Mouse (Mus musculus) 416B (cell line): ENCODE results near the gene Fto.

Experiments used
- DNase-seq: peaks from one replicate; pipeline ENCODE4 v3.0.0; 2011; ENCODE audit warnings: low read depth

Gene Fto

DNA sequence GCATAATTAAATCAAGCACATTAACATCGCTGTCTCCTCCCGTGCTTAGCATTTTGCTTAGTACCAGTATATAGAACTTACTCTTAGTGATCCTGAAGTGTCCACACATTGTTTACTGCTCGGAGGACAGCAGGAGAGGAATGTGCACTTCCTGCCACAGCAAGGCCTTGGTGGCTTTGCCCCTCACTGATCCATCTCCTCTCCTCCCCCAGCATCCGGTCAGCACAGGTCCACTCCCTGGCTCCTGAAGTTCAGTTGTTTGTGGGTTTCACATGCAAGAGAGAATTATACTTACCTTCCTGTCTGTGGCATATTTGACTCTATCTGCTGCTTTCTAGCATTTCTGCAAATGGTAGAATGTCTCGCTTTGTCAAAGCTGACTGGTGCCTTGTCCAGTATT is 44.7 kb downstream of the Fto start:
- DNase-seq: peak; percentile 54

GRCm38 (mm10) chr8:91359511-91359910 is 46.2 kb downstream of the Fto start:
- DNase-seq: no peak

- DNase-seq: peak; percentile 71
Observed at GRCm38 (mm10) chr8:91360644-91361357, 47.5 kb downstream of the Fto start.

DNA sequence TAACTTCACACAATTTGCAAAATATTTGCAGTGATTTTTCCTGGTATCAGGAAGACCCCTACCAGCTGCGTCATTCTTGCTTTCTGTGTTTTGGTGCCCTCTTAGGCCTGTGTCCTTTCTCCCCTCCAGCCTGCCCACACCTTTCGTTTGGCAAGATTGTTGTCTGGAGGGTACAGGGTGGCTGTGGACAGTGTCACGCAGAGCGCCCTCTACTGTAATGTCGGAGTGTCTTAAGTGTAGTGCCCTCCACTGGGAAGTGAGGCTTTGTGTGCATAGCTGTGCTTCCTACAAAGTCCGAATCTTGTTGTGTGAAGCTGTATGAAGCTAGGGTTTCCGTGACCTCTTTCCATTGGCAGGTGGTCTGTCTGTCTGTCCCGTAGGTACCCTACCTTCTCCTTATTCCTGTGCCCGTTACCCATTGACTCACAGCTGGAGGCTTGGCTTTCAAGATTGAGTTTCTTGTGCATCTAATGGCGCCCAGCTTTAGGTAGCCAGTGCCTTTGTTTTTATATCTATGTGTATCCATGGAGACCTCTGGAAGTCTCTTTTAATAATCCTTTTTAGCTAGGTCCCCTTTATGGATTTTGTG is 50.0 kb downstream of the Fto start:
- DNase-seq: no peak

GRCm38 (mm10) chr8:91364216-91364615 is 50.9 kb downstream of the Fto start:
- no peak for DNase-seq

GRCm38 (mm10) chr8:91365804-91366203 is 52.5 kb downstream of the Fto start:
- no peak for DNase-seq

GRCm38 (mm10) chr8:91370899-91371298 is 57.6 kb downstream of the Fto start:
- DNase-seq: no peak

- no peak for DNase-seq
Observed at GRCm38 (mm10) chr8:91371995-91372394, 58.7 kb downstream of the Fto start.

DNA sequence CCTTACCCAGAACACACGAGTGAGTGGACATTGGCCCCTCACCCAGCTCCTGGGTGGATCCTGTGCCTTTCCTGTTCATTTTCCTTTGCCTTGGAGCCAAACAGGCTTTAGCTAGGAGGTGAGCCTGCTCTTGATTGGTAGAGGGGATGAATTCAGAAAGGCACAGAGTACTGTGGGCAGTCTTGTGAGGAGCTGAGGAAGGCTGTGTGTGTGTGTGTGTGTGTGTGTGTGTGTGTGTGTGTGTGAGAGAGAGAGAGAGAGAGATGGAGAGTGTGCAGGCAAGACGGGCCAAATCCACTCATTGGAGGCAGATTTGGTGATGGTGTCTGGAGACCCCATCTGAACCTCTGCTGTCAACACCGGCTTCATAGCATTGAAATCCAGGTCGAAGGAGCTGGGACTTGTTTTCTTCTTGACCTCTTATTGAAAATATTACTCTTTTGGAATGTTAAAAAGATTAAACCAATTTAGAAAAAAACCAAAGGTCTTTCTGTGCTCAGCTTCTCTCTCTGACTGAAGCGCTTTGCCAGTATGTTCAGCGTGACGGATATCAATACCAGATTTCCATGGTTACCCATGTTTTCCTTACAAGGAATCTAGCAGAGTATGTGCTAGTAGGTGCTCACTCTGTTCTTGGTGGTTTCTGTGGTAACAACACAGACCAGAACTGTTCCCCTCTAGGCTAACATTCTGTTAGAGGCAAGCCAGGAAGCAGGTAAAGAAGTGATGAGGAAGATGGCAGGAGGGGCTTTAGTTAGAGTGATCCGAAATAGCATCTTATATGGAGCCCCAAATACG is 59.7 kb downstream of the Fto start:
- no peak for DNase-seq

DNA sequence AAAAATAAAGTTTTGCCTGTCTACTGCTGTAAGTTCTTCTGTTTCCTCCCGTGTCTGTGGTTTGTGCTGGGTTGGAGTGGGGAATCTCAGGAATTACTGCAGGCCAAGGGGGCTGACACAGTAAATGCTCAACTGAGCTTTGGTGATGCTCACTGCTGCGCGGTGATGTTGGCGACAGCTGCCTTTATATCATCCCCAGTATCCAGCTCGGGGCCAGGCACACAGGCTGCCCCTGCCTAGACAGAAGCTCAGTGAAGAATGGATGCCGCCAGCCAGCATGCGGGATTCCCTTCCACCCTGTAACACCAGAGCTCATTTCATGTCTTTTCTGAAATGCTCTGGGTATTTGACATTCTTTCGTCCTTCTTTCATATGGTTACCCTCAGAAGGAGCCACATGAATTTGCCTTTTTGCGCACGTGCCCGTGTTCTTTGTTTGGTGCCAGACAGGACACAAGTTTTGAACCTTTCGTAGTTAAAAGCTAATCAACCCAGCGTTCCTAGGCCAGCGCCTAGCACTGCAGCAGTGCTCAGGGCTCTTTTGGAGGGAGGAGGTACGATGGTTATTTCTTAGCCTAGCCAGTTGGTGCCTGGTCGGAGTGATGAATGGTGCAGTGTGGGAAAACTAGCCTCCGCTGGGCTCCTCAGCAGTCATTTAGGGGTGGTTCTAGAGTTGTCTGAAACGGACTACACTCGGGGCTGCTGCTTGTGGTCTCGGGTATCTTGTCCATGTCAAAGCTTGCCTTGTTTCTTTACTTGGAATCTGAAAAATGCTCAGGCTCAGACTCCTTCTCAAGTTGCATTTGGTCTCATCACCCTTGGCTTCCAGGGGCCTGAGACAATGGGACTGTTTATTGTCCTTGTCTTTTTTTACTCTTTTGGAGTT is 62.0 kb downstream of the Fto start:
- no peak for DNase-seq

- no peak for DNase-seq
Observed at GRCm38 (mm10) chr8:91376785-91377184, 63.5 kb downstream of the Fto start.

DNA sequence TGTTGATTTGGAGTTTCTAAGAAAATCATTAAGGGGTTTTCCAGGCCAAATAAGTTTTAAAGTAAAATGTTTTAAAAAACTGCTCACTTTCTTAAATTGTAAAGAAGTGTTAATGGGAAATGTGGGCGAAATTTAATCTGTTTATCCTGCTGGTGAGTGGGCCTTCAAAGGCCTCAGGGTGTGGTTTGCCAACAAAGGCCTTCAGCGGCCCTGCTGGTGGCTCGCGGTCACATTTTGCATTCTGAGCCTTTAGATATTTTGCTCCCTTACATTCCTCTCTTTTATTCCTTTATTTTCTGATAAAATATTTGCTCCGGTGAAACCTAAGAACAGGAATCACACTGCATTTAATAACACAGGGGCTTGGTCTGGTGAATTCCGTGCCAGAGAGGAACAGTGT is 64.0 kb downstream of the Fto start:
- no peak for DNase-seq

DNA sequence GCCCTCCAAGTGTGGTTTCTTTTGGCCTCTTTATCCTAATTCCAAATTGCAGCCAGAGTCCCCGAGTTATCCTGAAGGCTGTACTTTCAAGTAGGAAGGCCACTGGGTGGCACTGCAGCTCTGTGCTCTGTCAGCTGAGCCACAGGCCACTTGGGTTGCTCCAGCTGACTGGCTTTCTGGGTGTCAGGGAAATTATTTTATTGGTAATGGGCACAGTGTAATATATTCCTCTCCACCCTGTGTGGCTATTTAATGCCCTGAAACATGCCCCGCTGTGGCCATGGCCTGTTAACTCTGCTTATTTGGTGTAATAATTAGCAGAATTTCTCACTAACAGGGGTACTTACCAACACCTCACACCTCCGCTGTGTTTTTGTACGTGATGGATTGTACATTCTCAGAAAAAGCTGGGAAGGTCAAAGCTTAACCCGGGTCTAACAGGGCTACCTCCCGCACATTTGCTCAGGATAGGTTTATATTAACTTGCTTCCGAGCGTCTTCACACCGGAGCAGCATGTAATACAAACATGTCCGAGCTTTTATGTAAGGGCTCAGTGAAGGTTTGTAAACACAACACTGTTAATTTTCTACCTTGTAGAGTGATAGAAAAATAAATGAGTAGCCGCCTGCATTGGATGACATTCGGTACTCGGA is 65.6 kb downstream of the Fto start:
- peak; percentile 79 for DNase-seq

DNA sequence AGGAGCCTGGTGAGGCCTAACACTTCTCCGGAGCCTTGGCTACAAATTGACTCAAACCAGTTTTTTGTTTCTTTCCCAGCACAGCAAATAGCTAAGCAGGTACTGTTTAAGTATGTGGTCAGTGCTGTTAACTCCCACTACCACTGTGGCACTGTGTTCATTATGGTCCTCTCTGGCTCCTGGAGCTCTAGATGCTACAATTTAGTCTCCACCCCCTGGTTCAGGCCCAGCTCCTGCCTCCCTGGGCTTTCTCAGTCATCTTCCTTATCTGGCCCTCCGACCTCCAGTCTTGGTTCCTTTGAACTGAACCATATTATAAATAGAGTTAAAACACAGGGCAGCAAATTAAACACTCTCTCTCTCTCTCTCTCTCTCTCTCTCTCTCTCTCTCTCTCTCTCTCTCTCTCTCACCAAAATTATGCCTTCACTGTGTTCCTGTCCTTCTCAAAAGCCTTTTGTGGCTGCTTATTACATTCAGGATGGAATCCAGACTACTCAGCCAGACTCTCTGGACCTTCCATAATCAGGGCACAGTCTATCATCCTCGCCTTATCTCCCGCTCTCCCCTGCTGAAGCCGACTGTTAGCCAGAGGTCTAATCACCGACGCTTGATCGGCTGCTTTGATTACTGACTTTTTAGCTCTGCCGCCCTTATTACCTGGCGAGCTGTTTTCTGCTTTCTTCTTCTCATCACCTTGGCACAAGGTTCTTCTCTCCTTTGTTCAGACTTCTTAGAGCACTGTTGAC is 67.6 kb downstream of the Fto start:
- DNase-seq: no peak

DNA sequence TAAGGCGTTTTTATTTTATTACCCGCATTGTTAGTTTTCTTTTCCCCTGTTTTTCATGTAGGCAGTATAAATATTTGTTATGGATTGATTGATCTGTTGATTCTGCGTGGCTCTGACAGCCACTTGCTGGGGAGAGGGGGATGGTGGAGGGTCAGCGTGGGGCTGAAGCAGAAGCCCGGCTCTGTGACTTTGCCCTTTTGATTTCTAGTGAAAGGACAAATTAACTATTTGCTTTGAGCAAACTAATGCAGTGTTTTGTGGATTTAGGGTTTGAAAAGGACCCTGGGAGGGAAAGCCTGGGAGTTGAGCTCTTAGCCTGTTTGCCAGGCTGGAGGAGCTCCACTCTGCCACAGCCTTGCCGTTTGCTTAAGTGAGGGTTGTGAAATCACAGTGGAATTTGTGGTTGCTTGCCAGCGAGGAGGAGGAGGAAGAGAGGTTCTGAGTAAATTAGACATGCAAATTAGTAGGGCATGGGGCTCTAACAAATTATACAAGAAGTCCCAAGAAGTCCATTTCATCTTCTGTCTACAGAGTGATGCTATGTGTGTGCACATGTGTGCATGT is 68.3 kb downstream of the Fto start:
- peak; percentile 85 for DNase-seq

GRCm38 (mm10) chr8:91383210-91383609 is 69.9 kb downstream of the Fto start:
- no peak for DNase-seq

- no peak for DNase-seq
Observed at GRCm38 (mm10) chr8:91383811-91384210, 70.5 kb downstream of the Fto start.

DNA sequence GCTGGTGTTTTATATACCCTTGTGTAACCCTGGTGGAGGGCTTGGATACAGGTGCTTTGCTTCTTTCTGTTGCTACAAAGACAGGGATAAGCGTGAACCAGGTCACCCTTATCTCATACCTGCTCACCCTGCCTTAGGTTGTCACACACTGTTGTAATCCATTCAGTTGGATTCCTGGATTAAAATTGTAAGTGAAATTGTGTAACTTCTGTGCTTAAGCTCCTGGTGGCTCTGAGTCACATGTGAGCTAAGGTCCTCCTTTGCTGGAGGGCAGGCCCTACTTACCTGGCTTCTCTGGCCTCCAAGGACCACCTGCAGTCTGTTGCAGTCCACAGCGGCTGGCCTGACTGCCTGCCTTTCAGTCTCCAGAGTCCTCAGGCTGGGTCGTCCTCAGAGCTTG is 71.1 kb downstream of the Fto start:
- no peak for DNase-seq

DNA sequence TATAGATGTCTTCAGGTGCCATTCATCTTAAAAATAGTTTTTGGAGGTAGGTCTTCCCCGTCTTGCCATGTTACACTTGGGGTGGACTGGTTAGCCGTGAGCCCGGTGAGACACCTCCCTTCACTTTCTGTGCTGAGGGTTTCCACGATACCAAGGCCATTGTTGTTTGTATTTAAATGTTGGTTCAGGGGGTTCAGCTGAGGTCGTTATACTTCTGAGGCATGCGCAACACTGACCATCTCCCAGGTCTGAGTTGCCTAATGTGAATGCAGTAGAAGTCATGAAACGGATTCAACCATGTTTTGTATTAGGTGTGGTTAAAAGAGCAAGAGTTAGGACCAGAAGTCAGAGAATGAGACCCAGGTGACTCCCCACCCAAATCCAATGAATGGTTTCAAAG is 72.5 kb downstream of the Fto start:
- no peak for DNase-seq

DNA sequence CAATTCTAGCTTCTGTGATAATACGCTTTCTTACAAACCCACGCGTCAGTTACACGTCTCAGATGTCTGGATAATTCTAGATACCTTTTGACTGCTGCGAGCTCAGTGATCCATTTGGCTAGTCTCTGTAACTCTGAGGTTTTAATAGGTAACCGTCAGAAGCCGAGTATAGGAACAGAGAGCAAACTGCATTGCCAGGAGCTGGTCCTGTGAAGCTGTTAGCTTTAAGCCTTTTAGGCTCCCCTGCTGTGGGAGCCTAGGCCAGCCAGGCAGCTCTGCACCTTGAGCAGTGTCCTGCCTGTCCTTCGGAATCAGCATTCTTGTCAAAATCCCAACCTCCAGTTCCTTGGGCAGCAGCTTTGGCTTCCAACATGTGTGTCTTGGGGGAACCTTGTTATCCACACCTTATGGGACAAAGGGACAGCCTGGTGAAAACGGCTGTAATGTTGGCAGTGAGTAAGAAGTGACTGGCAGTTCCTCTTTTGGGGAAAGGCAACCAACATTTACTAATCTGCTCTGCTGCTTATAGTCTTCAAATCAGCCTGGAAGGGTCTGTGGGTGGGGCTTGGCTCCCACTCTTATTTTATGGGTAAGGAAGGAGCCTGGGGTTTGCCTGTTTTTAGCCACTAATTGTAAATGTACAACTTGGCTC is 77.2 kb downstream of the Fto start:
- peak; percentile 40 for DNase-seq
